Mouse (Mus musculus) c-Kit-positive CD71-positive TER-119-positive erythroid progenitor cells, embryonic 14.5 days (primary cell): ENCODE results near the gene Glrx5.

Experiments
- DNase-seq: peaks from one replicate; pipeline ENCODE4 v3.0.0-alpha.2; 2013; ENCODE audit warnings: low spot score

Gene Glrx5

GRCm38 (mm10) chr12:105031081-105032058 is 1.1 kb upstream of the Glrx5 start:
- no peak for DNase-seq

GRCm38 (mm10) chr12:105032832-105033775 is 616 bp downstream of the Glrx5 start:
- DNase-seq, result no peak

GRCm38 (mm10) chr12:105034130-105034769 is 1.8 kb downstream of the Glrx5 start:
- peak; percentile 83 for DNase-seq

GRCm38 (mm10) chr12:105038211-105038610 is 5.7 kb downstream of the Glrx5 start:
- DNase-seq, result no peak

- DNase-seq, result peak; percentile 85
Measured at GRCm38 (mm10) chr12:105038918-105039317, 6.4 kb downstream of the Glrx5 start.

- DNase-seq, result no peak
Measured at GRCm38 (mm10) chr12:105039578-105040289, 7.2 kb downstream of the Glrx5 start.

GRCm38 (mm10) chr12:105040950-105041349 is 8.5 kb downstream of the Glrx5 start:
- no peak for DNase-seq

GRCm38 (mm10) chr12:105043081-105043480 is 10.6 kb downstream of the Glrx5 start:
- DNase-seq, result no peak

- no peak for DNase-seq
Measured at GRCm38 (mm10) chr12:105044775-105045174, 12.3 kb downstream of the Glrx5 start.

GRCm38 (mm10) chr12:105048301-105048863 is 15.9 kb downstream of the Glrx5 start:
- DNase-seq, result no peak

GRCm38 (mm10) chr12:105049813-105050212 is 17.3 kb downstream of the Glrx5 start:
- no peak for DNase-seq

- no peak for DNase-seq
Measured at GRCm38 (mm10) chr12:105050898-105051297, 18.4 kb downstream of the Glrx5 start.

- no peak for DNase-seq
Measured at GRCm38 (mm10) chr12:105054041-105054440, 21.6 kb downstream of the Glrx5 start.

GRCm38 (mm10) chr12:105055308-105055707 is 22.8 kb downstream of the Glrx5 start:
- no peak for DNase-seq

- DNase-seq, result no peak
Measured at GRCm38 (mm10) chr12:105060006-105060405, 27.5 kb downstream of the Glrx5 start.

GRCm38 (mm10) chr12:105063201-105064134 is 31.0 kb downstream of the Glrx5 start:
- no peak for DNase-seq

- DNase-seq, result no peak
Measured at GRCm38 (mm10) chr12:105064168-105064567, 31.7 kb downstream of the Glrx5 start.

- DNase-seq, result no peak
Measured at GRCm38 (mm10) chr12:105065119-105065518, 32.6 kb downstream of the Glrx5 start.

GRCm38 (mm10) chr12:105066523-105066922 is 34.0 kb downstream of the Glrx5 start:
- no peak for DNase-seq

GRCm38 (mm10) chr12:105068911-105069310 is 36.4 kb downstream of the Glrx5 start:
- DNase-seq, result no peak
